Mouse (Mus musculus) E14TG2a.4 (cell line): ENCODE measurements around the gene Stox2.

Source experiments
- CTCF ChIP-seq: conservative IDR thresholded peaks from 2 replicates; pipeline ENCODE4 v1.5.1; 2014; ENCODE audit warnings: low read length
- NANOG ChIP-seq: IDR thresholded peaks from 2 replicates; pipeline ENCODE4 v1.6.1; 2014; ENCODE audit warnings: borderline replicate concordance, low read length, mixed read lengths

DNA sequence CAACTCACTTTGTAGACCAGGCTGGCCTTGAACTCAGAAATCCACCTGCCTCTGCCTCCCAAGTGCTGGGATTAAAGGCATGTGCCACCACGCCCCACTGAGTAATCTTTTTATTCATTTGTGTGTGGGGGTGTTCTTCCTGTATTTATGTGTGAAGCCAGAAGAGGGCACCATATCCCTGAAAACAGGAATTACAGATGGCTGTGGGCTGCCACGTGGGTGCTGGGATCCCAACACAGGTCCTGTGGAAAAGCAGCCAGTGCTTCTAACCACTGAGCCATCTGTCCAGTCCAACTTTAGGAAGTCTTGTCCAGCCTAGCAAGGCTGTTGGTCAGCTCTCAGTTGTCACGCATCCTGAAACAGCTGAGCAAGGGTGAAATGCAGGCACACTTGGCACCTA is 41.1 kb upstream of the Stox2 start:
- TF ChIP-seq CTCF = peak; percentile 17
- no peak for TF ChIP-seq NANOG
